Mouse (Mus musculus) heart, postnatal 36 days (tissue): ENCODE results near the gene Trf. TPM values are rescaled to one million over a fixed set of nuclear protein-coding genes. Genes with fewer than 3 reads are reported as not detected.

ENCODE experiments used
- DNase-seq, 2 experiments: peaks; one replicate each; pipeline ENCODE4 v3.0.0; 2021 to 2022
- intact Hi-C: fragments of 180-260 bp; cut with DNase I; formaldehyde crosslinking; loops from one replicate; pipeline ENCODE4 v1.15.1; 2025
- total RNA-seq, 2 experiments: library from RNA; stranded (reverse); gene quantifications; 2 replicates each; pipeline ENCODE4 v1.2.3; 2021

Trf gene
- total RNA-seq, 2 experiments from 2014 or later, result 53.3 to 56.3 TPM

GRCm38 (mm10) chr9:103226806-103227205, 3.4 kb downstream of the Trf start:
- DNase-seq, result no peak
- intact Hi-C loops, result loop anchor here (5.0 kb wide), 1 partner anchor 75 kb away; no protein-coding TSS in a partner anchor

- intact Hi-C loops, result loop anchor here (5.0 kb wide), 1 partner anchor 77 kb away; no protein-coding TSS in a partner anchor
- no peak for DNase-seq
Observed at GRCm38 (mm10) chr9:103225464-103225863, 4.8 kb downstream of the Trf start.

- intact Hi-C loops, result loop anchor here (5.0 kb wide), 1 partner anchor 78 kb away; no protein-coding TSS in a partner anchor
- no peak for DNase-seq
Observed at GRCm38 (mm10) chr9:103224721-103225120, 5.5 kb downstream of the Trf start.

GRCm38 (mm10) chr9:103214281-103214680, 16.0 kb downstream of the Trf start:
- no peak for DNase-seq
- intact Hi-C loops, result no loop called here

- intact Hi-C loops, result no loop called here
- no peak for DNase-seq
Observed at GRCm38 (mm10) chr9:103213631-103214030, 16.6 kb downstream of the Trf start.

GRCm38 (mm10) chr9:103212654-103213420, 17.4 kb downstream of the Trf start:
- intact Hi-C loops, result no loop called here
- no peak for DNase-seq

- intact Hi-C loops, result loop anchor here (10.0 kb wide), 1 partner anchor 256 kb away; no protein-coding TSS in a partner anchor
- no peak for DNase-seq
Observed at GRCm38 (mm10) chr9:103208802-103209423, 21.3 kb downstream of the Trf start.

- intact Hi-C loops, result loop anchor here (1.0 to 10.0 kb wide), 2 partner anchors 94 to 257 kb away; no protein-coding TSS in a partner anchor
- DNase-seq, result peak; percentile 61 to 68
Observed at GRCm38 (mm10) chr9:103207846-103208245, 22.4 kb downstream of the Trf start.

GRCm38 (mm10) chr9:103205786-103206185, 24.5 kb downstream of the Trf start:
- no peak for DNase-seq
- intact Hi-C loops, result loop anchor here (10.0 kb wide), 1 partner anchor 259 kb away; no protein-coding TSS in a partner anchor

- intact Hi-C loops, result loop anchor here (5.0 to 10.0 kb wide), 3 partner anchors 166 to 801 kb away; partner anchors contain the start of genes Cdv3 and Nphp3
- peak; percentile 91 to 94 for DNase-seq
Observed at GRCm38 (mm10) chr9:103201561-103202260, 28.5 kb downstream of the Trf start, which contains the start of gene Srprb. Gene Srprb (minus strand): TSS chr9:103202137.

- intact Hi-C loops, result no loop called here
- DNase-seq, result no peak
Observed at GRCm38 (mm10) chr9:103188416-103188815, 41.8 kb downstream of the Trf start.

- DNase-seq, result peak; percentile 13 to 17
- intact Hi-C loops, result no loop called here
Observed at GRCm38 (mm10) chr9:103186747-103187146, 43.5 kb downstream of the Trf start.

GRCm38 (mm10) chr9:103185946-103186345, 44.3 kb downstream of the Trf start:
- intact Hi-C loops, result no loop called here
- no peak for DNase-seq

GRCm38 (mm10) chr9:103184855-103185254, 45.4 kb downstream of the Trf start:
- no peak for DNase-seq
- intact Hi-C loops, result no loop called here

- intact Hi-C loops, result no loop called here
- DNase-seq, result no peak
Observed at GRCm38 (mm10) chr9:103181886-103182285, 48.4 kb downstream of the Trf start.

- intact Hi-C loops, result no loop called here
- peak; percentile 67 to 73 for DNase-seq
Observed at GRCm38 (mm10) chr9:103180807-103181565, 49.3 kb downstream of the Trf start.

- intact Hi-C loops, result no loop called here
- peak; percentile 65 to 70 for DNase-seq
Observed at GRCm38 (mm10) chr9:103180303-103180702, 49.9 kb downstream of the Trf start.

GRCm38 (mm10) chr9:103175692-103176091, 54.6 kb downstream of the Trf start:
- no peak for DNase-seq
- intact Hi-C loops, result no loop called here

- intact Hi-C loops, result loop anchor here (5.0 kb wide), 1 partner anchor 83 kb away; no protein-coding TSS in a partner anchor
- DNase-seq, result peak in 1 of 2 experiments; percentile 11
Observed at GRCm38 (mm10) chr9:103174771-103175519, 55.3 kb downstream of the Trf start.
